Mouse (Mus musculus): Measurements from ENCODE around the gene Ubb.

- TF ChIP-seq MAX (IDR thresholded peaks at IDR 0.05; ENCODE audit: low read depth) (no peak), POLR2AphosphoS2 (IDR thresholded peaks at IDR 0.05; ENCODE audit: insufficient read length, low read depth) (no peak), POLR2A (IDR thresholded peaks at IDR 0.05; ENCODE audit: insufficient read length, low read depth) (no peak)
These were observed 28.7 kb upstream of the Ubb start for GRCm38 (mm10) chr11:62522283-62522682.
